Mouse (Mus musculus) limb, embryonic 14.5 days (tissue): ENCODE measurements at regions not wholly inside any gene's neighbourhood (a gene's known extent, or its start where the extent isn't known, plus 50 kb on each side); places are given as distances from the start of the nearest gene placed in this dataset.

Experiments
- ATAC-seq: fragments of 200-750 bp; cut with Nextera tagmentation; 2 replicates; pipeline ENCODE4 v1.8.0; 2017; ENCODE audit warnings: low read depth, moderate number of reproducible peaks, moderate TSS enrichment; ENCODE audit not compliant: low FRiP score
- DNase-seq: peaks from one replicate; pipeline ENCODE4 v3.0.0-alpha.2; 2015; ENCODE audit warnings: low spot score
- H3K27ac ChIP-seq: fragments of 300-500 bp; sonication (generic); replicated peaks from 2 replicates; pipeline ENCODE4 v1.5.1; 2014; ENCODE audit warnings: low read depth, mild to moderate bottlenecking, low read length, moderate library complexity, mixed read lengths
- H3K27me3 ChIP-seq: fragments of 300-500 bp; sonication (generic); 2 replicates; pipeline ENCODE4 v1.6.1; 2014; ENCODE audit warnings: low read length, mixed read lengths; ENCODE audit not compliant: control insufficient read depth, insufficient read depth
- H3K36me3 ChIP-seq: fragments of 300-500 bp; sonication (generic); 2 replicates; pipeline ENCODE4 v1.6.1; 2014; ENCODE audit warnings: mild to moderate bottlenecking, low read length, moderate library complexity, mixed read lengths; ENCODE audit not compliant: control insufficient read depth, insufficient read depth
- H3K4me1 ChIP-seq: fragments of 300-500 bp; sonication (generic); 2 replicates; pipeline ENCODE4 v1.6.1; 2014; ENCODE audit warnings: antibody characterized with exemption, low read length, mixed read lengths; ENCODE audit not compliant: control insufficient read depth, insufficient read depth
- H3K4me2 ChIP-seq: fragments of 300-500 bp; sonication (generic); replicated peaks from 2 replicates; pipeline ENCODE4 v1.6.1; 2014; ENCODE audit warnings: low read depth, mild to moderate bottlenecking, low read length, moderate library complexity; ENCODE audit not compliant: severe bottlenecking
- H3K4me3 ChIP-seq: fragments of 300-500 bp; sonication (generic); replicated peaks from 2 replicates; pipeline ENCODE4 v1.5.1; 2014; ENCODE audit warnings: low read length
- H3K9ac ChIP-seq: fragments of 300-500 bp; sonication (generic); 2 replicates; pipeline ENCODE4 v1.6.1; 2014; ENCODE audit warnings: mild to moderate bottlenecking, low read depth, low read length, moderate library complexity; ENCODE audit not compliant: severe bottlenecking
- H3K9me3 ChIP-seq: fragments of 300-500 bp; sonication (generic); 2 replicates; pipeline ENCODE4 v1.6.1; 2016; ENCODE audit warnings: low read length; ENCODE audit not compliant: control insufficient read depth
- POLR2A ChIP-seq: fragments of 200-500 bp; IDR thresholded peaks from 2 replicates; pipeline ENCODE4 v1.8.0; 2012; ENCODE audit warnings: inconsistent platforms, mild to moderate bottlenecking, moderate library complexity, borderline replicate concordance; ENCODE audit not compliant: insufficient read depth, insufficient read length; ENCODE audit errors: extremely low read depth
- WGBS: fragments of 180-500 bp; shearing (Covaris S2); extraction: QIAGEN DNeasy Blood & Tissue Kit; methylation state at CpG from one replicate; pipeline ENCODE4 v1.1.7; 2014; 5-methylcytosine and 5-hydroxymethylcytosine counted together

DNA sequence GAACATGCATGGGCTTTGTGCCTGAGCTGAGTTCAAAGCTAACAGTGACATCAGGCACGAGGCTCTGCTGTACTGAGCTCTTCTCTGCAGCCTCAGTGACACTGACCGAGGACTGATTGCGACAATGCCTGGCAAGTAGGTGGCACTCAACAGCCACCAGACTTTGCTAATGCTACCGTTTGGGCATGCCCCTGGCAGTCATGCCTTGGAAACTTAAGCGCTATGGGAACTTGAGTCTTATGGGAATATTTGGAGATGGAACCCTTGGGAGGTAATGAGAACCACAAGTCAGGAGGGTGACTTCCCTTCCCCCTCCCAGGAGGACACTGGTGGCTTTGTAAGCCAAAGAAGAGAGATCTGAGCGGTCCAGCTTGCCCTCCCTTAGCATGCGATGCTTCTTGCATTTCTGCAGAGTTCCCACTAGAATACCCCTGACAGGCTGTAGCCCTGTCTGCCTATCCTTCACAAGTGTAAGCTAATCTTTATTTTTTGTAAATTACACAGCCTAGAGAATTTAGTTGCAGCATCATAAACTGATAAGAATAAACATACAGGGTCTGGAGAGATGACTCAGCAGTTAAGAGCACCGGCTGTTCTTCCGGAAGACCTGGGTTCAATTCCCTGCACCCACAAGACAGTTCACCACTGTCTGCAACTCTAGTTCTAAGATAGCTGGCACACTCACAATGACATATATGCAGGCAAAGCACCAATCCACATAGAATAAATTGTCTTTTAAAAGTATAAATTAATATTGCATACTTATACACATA is 86.4 kb upstream of the Commd3 start:
- no peak for ATAC-seq
- no peak for TF ChIP-seq POLR2A
- Histone ChIP-seq H3K36me3 (no peaks in the 10 kb centered on the region), H3K4me2 (no peak overlapping the region), H3K9me3 (no peaks in the 10 kb centered on the region), H3K27me3 (no peaks in the 10 kb centered on the region), H3K4me3 (no peak overlapping the region), H3K9ac (no peak overlapping the region), H3K4me1 (no peaks in the 10 kb centered on the region), H3K27ac (no peak overlapping the region)
- DNase-seq = no peak
- 45% methylated on average over 9 of the region's 9 CpGs for WGBS

DNA sequence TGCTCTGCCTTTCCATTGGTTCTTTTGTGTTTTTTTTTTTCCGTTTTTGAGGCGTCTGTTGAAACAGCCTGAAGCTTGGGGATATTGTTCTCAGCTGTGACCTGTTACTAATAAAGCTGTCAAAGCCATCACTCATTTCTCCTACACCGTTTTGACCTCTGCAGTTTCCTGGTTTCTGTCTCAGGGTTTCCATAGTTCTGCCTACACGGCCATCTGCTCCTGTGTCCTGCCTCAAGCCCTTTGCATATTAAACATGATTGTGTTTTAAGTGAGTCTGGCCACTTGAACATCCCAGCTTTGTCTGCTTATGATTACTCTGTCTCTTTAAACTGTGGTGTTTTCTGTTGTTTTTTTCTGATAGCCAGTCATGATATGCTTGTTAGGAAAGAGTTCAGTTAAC is 114.1 kb upstream of the Commd3 start:
- WGBS = 17% methylated on average over 4 of the region's 4 CpGs
- H3K4me1 ChIP-seq = no peaks in the 10 kb centered on the region
- no peaks in the 10 kb centered on the region for H3K9me3 ChIP-seq
- H3K4me3 ChIP-seq = no peak overlapping the region
- no peak overlapping the region for H3K4me2 ChIP-seq
- no peak overlapping the region for H3K27ac ChIP-seq
- no peak overlapping the region for H3K9ac ChIP-seq
- ATAC-seq (no peak), DNase-seq (no peak)
- H3K27me3 ChIP-seq = no peaks in the 10 kb centered on the region
- TF ChIP-seq POLR2A = no peak
- H3K36me3 ChIP-seq = no peaks in the 10 kb centered on the region

DNA sequence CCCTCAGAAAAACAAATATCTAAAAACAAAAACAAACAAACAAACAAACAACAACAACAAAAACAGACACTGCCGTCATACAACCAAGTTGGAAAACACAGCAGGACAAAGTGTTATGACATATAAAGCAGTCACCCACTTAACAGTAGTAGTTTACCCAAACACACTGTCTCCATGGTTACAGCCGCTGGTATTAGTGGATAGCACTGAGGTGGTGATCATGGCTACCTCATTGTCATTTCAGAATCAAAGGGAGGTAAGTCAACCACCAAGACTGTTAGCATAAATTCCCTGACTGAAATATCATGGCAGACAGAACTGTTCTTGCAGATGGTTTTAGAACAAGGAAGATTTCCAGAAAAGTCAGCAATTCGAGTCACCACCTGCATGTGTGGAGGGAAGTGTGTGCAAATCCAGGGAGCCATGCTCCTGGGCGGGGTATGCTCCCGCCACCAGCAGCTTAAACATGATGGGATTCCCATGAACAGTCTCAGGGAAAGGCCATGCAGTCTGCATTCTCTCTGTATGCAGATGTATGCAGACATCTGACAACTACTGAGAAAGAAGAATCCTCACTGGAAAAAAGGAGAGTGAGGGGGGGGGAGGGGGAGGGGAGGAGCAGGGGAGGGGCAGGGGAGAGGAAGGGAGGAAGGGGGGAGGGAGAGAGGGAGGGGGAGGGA is 124.1 kb upstream of the Commd3 start:
- H3K27ac ChIP-seq = no peak overlapping the region
- ATAC-seq = no peak
- H3K9me3 ChIP-seq = no peaks in the 10 kb centered on the region
- H3K4me1 ChIP-seq = no peaks in the 10 kb centered on the region
- no peaks in the 10 kb centered on the region for H3K36me3 ChIP-seq
- H3K4me3 ChIP-seq = no peak overlapping the region
- no peak overlapping the region for H3K9ac ChIP-seq
- no peak overlapping the region for H3K4me2 ChIP-seq
- H3K27me3 ChIP-seq = no peaks in the 10 kb centered on the region
- WGBS = 54% methylated on average over 5 of the region's 5 CpGs
- no peak for DNase-seq
- no peak for TF ChIP-seq POLR2A

- Histone ChIP-seq H3K9me3 (no peaks in the 10 kb centered on the region), H3K4me3 (no peak overlapping the region), H3K9ac (no peak overlapping the region), H3K27ac (no peak overlapping the region), H3K4me1 (no peaks in the 10 kb centered on the region), H3K36me3 (no peaks in the 10 kb centered on the region), H3K27me3 (no peaks in the 10 kb centered on the region), H3K4me2 (no peak overlapping the region)
- ATAC-seq = no peak
- 80% methylated on average over 7 of the region's 7 CpGs for WGBS
- no peak for DNase-seq
- TF ChIP-seq POLR2A = no peak
These were observed 131.8 kb upstream of the Dnajc1 start for GRCm38 (mm10) chr2:18524387-18524786.

DNA sequence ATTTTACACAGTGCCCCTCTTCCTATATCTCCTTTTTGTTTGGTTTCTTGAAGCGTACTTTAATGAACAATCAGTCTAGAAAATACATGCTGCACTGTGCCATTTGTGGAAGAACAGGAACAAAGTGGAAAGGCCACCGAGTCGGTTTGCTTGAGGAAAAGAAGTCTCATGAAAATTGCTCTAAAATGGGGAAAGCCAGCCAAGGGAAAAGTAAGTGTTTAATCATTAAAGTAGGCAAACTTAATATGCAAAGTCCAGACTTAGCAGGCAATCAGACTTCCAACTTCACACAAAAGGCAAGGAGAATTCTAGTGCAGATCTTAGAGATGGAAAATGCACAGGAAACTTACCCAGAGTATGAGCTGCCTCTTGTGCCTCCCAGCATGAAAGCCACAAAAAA is 131.3 kb upstream of the Dnajc1 start:
- no peaks in the 10 kb centered on the region for H3K36me3 ChIP-seq
- no peak for TF ChIP-seq POLR2A
- 80% methylated on average over 3 of the region's 3 CpGs for WGBS
- H3K4me2 ChIP-seq = no peak overlapping the region
- DNase-seq = no peak
- no peaks in the 10 kb centered on the region for H3K9me3 ChIP-seq
- H3K4me3 ChIP-seq = no peak overlapping the region
- no peaks in the 10 kb centered on the region for H3K27me3 ChIP-seq
- ATAC-seq = no peak
- H3K27ac ChIP-seq = no peak overlapping the region
- no peaks in the 10 kb centered on the region for H3K4me1 ChIP-seq
- H3K9ac ChIP-seq = no peak overlapping the region
